Mouse (Mus musculus) urinary bladder, postnatal 4 days (tissue): ENCODE results near the gene Nectin1.

Experiments used
- DNase-seq, 2 experiments: peaks; one replicate each; pipeline ENCODE4 v3.0.0; 2021 to 2022; ENCODE audit warnings: low spot score in 2 of 2

The Nectin1 gene

GRCm38 (mm10) chr9:43743647-43744137 is at the start of gene Nectin1:
Gene Nectin1 (plus strand): TSS chr9:43743984.
- DNase-seq = peak; percentile 84

GRCm38 (mm10) chr9:43698080-43698712 is 45.6 kb upstream of the Nectin1 start:
- peak in 1 of 2 experiments; percentile 43 for DNase-seq

- DNase-seq = no peak
Measured at GRCm38 (mm10) chr9:43698841-43699240, 44.9 kb upstream of the Nectin1 start.

- DNase-seq = no peak
Measured at GRCm38 (mm10) chr9:43699417-43700225, 44.2 kb upstream of the Nectin1 start.

GRCm38 (mm10) chr9:43700226-43700579 is 43.6 kb upstream of the Nectin1 start:
- no peak for DNase-seq

GRCm38 (mm10) chr9:43701748-43702147 is 42.0 kb upstream of the Nectin1 start:
- DNase-seq = no peak

GRCm38 (mm10) chr9:43707571-43707970 is 36.2 kb upstream of the Nectin1 start:
- DNase-seq = no peak

GRCm38 (mm10) chr9:43708715-43709114 is 35.1 kb upstream of the Nectin1 start:
- no peak for DNase-seq

GRCm38 (mm10) chr9:43713432-43713831 is 30.4 kb upstream of the Nectin1 start:
- DNase-seq = no peak

GRCm38 (mm10) chr9:43719407-43719839 is 24.4 kb upstream of the Nectin1 start:
- DNase-seq = peak in 1 of 2 experiments; percentile 52

- peak in 1 of 2 experiments; percentile 35 for DNase-seq
Measured at GRCm38 (mm10) chr9:43720046-43720445, 23.7 kb upstream of the Nectin1 start.

- DNase-seq = no peak
Measured at GRCm38 (mm10) chr9:43724093-43724492, 19.7 kb upstream of the Nectin1 start.

GRCm38 (mm10) chr9:43729450-43730266 is 14.1 kb upstream of the Nectin1 start:
- DNase-seq = no peak

GRCm38 (mm10) chr9:43730284-43731027 is 13.3 kb upstream of the Nectin1 start:
- DNase-seq = no peak

GRCm38 (mm10) chr9:43731880-43732279 is 11.9 kb upstream of the Nectin1 start:
- DNase-seq = no peak

GRCm38 (mm10) chr9:43732671-43733070 is 11.1 kb upstream of the Nectin1 start:
- DNase-seq = no peak

GRCm38 (mm10) chr9:43734952-43735351 is 8.8 kb upstream of the Nectin1 start:
- DNase-seq = no peak

- no peak for DNase-seq
Measured at GRCm38 (mm10) chr9:43736046-43736730, 7.6 kb upstream of the Nectin1 start.

GRCm38 (mm10) chr9:43737331-43737730 is 6.5 kb upstream of the Nectin1 start:
- no peak for DNase-seq

GRCm38 (mm10) chr9:43737871-43738292 is 5.9 kb upstream of the Nectin1 start:
- no peak for DNase-seq
